Mouse (Mus musculus): ENCODE measurements around the gene Nap1l1.
A peak's percentile ranks its signal among the peaks of the same experiment; 100 is the strongest.
"Not testable (repeated sequence)": the region's sequence is repeated elsewhere in the genome, so short reads cannot be mapped to it uniquely, and the experiment has no call there.

The Nap1l1 gene

DNA sequence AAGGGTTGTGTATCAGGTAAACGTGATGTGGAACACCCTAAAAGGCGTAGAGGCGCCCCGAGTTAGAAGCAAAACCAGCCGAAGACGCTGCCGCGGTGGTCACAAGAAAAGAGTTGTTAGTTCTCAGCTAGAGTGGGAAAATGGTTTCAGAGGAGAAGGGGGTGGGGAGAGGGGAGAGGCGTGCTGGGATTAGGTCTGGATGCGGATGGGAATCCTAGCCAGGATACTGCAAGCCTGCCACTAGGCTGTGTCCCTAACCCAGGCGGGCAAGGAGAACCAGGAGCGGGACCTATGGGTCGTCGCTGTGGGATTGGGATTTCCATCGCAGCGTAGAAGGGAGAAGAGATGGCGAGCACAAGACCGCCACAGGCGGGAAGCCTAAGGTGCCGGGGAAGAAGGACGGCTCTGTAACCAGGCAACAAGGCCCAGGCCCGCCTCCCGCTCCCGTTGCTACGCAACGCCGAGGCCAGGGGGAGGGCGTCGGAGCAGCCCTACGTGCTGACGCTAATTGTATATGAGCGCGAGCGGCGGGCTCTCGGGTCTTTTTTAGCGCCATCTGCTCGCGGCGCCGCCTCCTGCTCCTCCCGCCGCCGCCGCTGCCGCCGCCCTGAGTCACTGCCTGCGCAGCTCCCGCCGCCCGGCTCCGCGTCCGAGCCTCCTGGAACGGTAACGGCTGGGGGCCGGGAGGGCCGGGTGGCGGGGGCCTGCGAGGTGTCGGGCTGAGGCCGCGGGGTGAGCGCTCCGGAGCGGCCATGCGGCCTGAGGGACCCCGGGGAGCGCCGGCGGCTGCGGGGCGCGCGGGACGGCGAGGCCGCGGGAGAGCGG, at the start of gene Nap1l1:
Gene Nap1l1 (plus strand): TSS at position 538 of the 825 bp plus-strand sequence.
- peak; percentile 97 for DNase-seq (ENCODE audit: low spot score)

DNA sequence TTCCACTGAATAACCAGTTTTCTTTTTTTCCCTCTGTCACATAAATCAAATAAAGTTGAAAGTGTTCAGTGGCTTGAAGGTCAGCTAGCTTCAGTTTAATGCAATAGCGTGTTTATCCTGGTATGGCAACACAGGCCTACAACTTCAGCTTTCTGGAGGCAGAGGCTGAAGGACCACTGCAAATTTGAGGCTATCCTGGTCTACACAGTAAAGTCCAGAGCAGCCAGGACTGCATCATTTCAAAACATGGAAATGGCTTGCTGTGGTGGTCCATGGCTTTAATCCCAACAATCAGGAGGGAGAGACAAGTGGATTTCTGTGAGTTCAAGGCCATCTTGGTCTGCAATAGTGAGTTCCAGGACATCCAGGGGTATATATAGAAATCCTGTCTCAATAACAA, 46.5 kb upstream of the Nap1l1 start:
- no peak for DNase-seq (ENCODE audit: low spot score)

DNA sequence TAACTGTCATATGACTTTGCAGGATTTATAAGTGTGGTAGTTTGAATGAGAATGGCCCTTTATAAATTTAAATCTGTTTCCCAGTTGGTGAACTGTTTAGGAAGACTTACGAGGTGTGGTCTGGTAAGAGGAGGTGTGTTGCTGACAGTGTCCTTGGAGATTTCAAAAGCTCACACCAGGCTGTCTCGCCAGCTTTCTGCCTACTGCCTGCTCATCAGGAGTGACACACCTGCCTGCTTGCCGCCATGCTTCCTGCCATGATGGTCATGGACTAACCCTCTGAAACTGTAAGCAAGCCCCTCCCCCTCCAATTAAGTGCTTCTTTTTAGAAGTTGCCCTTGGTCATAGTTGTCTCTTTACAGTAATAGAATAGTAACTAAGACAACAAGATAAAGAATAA, 39.5 kb upstream of the Nap1l1 start:
- DNase-seq (ENCODE audit: low spot score): no peak

DNA sequence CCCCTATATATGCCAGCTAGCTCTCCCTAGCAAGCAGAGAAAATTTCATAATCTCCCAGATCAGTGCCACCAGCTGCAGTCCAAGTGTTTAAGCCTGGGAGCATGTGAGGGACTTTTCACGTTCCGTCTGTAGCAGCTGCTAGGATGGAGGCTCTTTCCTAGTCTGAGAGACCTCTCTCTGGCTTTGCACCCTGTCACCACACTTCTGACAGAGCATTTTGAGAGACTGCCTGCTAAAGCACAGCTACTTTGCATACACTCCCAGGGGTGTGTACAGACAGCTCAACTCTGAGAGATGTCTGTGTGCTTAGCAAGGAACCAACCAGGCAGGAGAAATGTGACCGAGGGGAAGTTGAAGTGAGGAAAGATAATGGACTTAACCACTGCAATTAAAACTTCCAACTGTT, 32.0 kb upstream of the Nap1l1 start:
- DNase-seq (ENCODE audit: low spot score): no peak

DNA sequence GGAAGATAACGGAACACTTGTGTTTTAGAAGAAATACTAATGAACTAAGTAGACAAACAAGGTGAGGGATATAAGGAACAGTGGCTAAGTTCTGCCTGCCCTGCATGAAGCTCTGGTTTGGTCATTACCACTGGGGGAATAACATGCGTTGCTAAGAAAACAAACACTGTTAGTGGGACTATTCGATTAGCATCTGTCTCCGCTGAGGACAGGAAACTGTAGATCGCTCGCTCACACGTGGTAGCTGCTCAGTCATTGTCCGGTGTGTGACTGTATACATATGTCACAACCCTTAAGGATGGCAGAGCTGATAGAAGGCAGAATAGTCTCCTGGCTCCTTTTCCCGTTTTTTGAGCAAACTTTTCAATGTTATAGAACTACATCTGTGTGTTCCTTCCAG, 28.8 kb upstream of the Nap1l1 start:
- DNase-seq (ENCODE audit: low spot score): no peak

DNA sequence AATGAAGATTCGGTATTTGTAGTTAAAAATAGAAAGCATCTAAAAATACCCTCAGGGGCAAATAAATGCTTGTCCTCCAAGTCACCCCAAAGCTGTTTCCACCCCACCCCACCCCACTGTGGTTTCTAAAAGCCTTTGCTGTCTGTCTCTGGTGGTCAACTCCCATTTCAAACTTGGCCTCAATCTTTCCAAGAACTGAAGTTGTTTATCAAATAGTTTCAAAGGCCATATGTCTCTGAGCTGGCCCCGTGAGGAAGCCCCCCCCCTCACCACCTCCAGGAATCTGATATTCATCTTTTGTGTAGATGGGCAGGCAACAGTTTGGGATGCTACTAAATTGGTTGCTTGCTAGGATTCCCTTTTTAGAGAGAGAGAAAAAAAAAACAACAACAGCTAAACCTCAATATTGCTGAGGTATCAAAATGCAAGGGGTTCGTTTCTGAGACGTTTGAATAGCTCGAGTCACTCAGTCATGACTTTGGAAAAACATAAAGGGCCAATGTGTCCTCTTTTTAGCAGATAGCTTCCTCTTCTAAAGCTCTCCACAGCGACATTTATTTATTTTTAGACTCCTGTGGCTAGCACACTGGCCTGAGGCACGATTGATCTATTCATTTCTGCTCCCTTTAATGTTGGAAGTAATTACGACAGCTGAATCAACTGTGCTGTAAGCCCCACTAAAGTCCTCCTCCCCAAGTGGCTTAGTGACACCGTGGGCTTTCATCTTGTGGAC, 26.9 kb upstream of the Nap1l1 start:
- DNase-seq (ENCODE audit: low spot score): peak; percentile 15

DNA sequence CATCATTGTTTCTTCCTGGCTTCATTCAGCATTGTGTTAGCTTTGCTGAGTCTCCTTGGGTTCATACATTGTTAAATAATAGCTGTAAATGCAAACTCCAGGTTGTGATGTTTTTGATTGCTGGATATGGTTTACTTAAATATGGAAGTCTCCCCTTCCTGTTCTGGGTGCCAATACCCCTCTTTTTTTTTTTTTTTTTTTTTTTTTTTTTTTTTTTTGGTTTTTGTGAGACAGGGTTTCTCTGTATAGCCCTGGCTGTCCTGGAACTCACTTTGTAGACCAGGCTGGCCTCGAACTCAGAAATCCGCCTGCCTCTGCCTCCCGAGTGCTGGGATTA, 26.4 kb upstream of the Nap1l1 start:
- not testable (repeated sequence) for DNase-seq (ENCODE audit: low spot score)

DNA sequence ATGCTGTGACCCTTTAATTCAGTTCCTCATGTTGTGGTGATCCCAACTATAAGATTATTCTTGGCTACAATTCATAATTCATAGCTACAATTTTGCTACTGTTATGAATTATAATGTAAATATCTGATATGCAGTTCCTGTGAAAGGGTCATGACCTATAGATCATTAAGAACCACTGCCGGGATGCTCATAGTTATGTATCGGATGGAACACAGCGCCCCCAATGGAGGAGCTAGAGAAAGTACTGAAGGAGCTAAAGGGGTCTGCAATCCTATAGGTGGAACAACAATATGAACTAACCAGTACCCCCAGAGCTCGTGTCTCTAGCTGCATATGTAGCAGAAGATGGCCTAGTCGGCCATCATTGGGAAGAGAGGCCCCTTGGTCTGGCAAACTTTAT, 23.4 kb upstream of the Nap1l1 start:
- DNase-seq (ENCODE audit: low spot score): not testable (repeated sequence)

DNA sequence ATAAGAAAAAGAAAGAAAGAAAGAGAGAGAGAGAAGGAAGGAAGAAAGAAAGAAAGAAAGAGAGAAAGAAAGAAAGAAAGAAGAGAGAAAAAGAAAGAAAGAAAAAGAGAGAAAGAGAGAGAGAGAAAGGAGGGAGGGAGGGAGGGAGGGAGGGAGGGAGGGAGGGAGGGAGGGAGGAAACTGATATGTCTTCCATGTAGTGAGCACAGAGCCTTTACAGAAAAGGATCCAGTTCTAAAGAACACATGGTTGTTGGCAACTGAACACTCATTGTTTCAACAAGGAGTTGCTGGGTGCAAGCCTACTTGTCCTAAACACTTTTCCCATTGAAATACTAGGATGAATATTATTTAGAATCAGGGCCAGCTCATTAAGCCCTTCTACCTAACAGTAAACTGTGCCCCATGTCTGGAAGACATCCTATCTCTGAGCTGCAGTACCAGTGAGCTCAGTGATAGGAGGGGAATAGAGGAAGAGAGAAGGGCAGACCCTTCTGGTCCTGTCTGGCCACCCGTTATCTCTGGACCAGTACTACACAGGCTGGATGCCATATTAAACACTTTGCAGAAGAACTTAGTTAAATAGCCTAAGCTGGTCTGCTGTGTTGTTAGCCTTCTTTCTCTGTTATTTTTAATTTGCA, 21.2 kb upstream of the Nap1l1 start:
- no peak for DNase-seq (ENCODE audit: low spot score)

DNA sequence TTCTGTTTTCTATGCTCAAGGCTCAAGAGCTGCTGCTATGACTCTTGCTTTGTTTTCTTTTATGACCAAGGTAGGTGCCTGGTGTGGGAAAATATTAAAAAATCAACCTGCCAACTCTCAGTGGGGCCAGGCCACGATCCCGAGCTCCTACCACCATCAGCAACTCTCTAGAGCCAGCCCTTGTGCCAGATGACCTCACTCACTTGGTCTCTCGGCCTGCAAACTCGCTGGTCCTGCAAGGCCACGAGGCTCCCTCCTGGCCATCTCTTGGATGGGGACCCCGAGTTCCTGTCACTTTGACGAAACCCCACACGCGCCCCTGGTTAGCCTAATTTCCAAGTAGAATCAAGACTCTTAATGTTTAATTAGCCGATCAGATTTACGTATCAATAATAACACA, 20.6 kb upstream of the Nap1l1 start:
- DNase-seq (ENCODE audit: low spot score): no peak

DNA sequence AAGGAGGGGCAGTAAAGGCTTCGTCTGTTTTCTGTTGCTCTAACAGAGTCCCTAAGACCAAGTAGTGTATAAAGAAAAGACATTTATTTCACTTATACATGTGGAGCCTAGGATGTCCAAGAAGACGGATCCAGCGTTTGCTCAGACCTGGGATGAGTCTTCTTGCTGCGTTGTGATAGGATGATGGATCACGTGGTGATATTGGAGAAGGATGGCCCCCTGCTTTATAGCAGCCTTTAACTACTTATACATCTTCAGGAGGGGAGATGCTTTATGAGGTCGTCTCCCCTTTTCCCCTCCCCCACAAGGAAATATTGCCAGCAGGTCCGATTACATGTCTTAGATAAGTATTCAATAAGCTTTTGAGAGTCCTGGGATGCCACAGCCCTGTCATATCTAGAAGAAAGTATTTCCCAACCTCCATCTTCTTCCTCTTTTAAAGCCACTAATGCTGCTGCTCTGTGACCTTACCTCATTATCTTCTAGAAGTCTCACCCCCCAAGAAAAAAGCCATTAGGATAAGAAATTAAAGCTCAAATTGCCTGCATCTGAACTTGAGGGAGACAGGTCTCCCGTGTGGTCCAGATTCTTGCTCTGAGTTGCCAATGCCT, 18.2 kb upstream of the Nap1l1 start:
- no peak for DNase-seq (ENCODE audit: low spot score)

DNA sequence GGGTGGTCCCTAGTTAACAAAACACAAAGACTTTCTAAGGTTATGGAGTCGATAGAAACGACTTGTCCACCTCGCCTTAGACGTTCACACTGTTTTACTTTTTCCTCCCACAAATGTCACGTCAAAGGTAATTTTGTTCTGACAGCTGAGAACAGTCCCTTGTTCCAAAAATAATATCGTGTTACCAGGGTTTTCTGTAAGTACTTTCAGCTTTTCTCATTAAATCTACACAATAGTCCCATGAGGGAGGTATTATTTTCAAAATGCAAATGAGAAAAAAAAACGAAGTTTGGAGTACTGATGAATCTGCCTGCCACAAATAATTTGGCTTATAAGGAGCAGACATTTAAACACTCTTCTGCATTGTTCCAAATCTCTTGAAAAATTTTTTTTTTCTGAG, 14.9 kb upstream of the Nap1l1 start:
- DNase-seq (ENCODE audit: low spot score): no peak

DNA sequence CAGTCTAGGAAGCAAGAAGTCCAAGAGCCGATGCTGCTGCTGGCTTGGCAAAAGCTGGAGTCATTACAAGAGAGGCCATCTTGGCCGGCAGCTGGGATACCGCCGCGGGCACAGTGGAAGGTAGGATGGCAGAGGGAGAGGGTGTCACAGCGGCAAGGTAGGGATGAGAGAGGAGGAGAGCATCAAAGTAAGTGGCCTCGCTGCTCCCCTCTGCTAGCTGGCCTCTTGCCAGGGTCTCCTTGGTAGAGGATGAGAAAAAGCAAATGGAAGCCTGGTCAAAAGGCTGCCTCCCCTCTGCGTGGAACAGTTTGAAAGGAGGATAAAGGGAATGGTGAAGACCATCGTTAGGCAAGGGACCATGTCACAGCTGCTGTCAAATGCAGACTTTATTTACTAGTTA, 14.0 kb upstream of the Nap1l1 start:
- DNase-seq (ENCODE audit: low spot score): no peak

DNA sequence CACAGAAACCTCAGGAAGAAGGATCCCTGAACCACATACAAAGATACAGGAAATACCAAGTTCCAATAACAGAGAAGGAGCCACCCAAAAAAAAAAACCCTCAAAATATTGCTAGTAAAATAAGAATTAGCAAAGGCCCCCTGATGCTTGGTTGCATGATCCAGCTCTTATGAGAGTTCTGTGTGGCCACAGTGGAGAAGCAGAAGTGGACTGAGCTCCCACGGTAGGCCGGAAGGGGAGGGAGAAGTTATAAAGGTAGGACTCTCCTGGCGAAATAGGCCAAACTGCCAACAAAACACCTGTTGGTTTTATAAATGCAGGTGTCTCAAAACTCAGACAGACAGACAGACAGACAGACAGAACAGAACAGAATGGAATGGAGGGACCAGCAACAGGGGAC, 13.1 kb upstream of the Nap1l1 start:
- DNase-seq (ENCODE audit: low spot score): no peak

DNA sequence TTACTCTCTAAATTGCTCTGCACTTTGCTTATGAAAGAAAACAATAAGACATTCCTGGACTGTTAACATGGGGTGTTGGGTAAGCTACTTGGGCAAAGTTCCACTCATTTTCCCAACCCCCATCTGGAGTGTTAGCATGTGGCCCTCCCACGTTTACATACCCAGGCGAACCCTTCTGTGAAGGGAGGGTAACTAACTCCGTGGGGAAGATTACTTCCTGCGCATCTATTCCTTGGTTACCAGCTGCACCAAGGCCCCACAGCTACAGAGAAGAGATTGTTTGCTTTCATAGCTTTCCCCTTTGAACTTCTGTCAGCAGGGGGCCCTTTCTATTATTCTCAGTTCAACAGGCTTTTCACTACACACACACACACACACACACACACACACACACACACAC, 12.6 kb upstream of the Nap1l1 start:
- no peak for DNase-seq (ENCODE audit: low spot score)

DNA sequence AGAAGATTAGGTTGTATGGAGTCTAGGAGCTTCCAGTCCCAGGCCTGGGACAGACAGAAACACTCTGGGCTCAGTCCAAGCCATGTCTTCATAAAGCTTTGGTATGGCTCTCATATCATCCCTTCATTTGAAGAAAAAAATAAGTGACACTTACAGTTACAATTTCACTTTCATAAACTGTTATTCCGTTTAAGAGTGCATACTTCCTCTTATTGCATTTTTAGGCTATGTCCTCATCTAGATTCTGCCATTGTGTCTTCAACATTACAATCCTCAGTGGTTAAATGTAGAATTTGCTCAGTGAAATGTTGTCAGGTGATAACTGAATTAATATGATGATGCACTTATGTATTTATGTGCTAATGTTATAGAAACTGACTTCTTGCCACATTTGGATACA, 8.2 kb upstream of the Nap1l1 start:
- no peak for DNase-seq (ENCODE audit: low spot score)

DNA sequence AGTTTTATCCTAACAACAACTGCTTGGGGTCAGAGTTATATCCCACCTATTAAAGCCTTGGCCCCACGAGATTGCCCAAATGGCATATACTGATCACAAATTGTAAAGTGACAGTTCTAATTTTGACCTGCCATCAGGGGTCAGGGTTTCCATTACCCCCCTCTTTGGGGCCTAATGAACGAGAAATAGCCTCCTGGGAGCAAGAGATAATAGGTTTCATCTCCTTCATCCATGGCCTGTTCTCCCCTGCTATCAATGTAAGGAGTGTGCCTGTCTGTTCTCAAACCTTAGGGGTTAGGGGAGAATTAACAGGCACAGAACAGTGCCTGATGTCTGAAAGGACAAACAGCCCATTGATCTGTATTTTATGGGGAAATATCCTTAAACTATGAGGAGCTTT, 7.6 kb upstream of the Nap1l1 start:
- no peak for DNase-seq (ENCODE audit: low spot score)

DNA sequence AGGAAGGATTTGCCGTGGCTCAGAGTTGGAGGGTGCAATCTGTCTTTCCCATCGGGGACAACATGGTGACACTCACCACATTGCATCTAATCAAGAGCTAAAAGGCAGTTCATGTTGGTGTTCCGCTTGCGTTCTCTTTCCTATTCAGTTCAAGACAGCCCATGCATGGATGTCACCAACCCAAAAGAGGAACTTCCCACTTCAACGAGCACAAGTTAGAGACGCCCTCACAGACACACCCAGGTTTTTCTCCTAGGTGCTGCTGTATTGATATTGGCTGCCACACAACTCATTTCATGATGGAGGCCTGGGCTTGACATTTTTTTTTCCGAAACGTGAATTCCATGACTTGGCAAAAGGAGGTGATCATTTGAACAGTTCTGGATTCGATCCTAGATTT, 1.9 kb upstream of the Nap1l1 start:
- no peak for DNase-seq (ENCODE audit: low spot score)

DNA sequence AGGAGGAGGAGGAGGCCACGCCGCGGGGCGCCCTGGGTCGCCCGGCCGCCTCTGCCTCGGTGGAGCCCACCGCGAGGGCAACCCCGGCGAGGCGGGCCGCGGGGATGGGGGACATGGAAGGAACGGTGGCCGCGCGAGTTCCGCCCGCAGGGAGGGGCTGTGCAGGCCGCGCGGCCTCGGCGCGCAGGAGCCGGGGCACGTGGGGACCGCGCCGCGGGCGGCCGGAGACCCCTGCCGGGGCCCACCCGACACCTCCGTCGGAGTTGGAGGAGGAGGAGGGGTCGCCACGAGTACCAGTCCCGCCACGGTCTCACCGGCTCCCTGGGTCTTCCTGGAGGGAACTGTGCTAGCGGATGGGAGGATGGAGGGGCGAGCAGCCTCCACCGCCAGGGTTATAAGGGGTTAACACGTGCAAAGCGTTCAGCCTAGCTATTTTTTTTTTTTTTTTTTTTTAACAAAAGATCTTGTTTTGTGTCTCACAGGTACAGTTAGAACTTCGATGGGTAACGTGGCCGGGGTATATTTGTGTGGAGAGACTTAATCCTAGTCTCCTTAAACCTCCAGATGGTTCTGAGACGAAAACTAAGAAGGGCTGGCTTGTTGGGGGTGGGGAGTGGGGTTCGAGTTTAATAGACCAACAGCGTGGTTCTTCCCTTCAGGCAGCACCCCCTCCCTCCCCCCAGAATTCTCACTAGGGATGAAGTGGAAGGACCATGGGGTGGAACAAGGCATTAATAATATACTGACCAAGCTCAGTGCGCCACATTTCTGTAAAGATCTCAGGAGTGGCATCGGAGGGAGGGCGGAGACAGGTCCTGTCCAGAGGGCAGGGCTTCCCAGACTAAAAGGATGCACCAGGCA, 718 bp downstream of the Nap1l1 start:
- DNase-seq (ENCODE audit: low spot score): peak; percentile 70

DNA sequence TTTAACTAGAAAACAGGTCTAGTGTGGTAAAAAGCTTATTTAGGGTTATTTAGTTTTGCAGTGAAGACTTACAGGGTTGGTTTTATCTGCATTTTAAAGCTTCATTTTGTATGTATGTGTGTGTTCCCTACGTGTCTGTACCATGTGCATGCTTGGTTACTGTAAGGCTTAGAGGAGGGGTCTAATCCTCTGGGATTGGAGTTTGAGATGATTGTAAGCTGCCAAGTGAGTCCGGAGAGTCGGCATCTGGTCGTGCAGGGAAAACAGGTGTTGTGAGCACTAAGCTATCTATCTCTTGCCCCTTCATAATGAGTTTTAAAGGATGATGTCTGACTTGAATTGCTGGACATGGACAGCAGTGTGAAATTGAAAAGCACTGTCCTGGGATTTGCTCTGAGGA, 3.3 kb downstream of the Nap1l1 start:
- no peak for DNase-seq (ENCODE audit: low spot score)

DNA sequence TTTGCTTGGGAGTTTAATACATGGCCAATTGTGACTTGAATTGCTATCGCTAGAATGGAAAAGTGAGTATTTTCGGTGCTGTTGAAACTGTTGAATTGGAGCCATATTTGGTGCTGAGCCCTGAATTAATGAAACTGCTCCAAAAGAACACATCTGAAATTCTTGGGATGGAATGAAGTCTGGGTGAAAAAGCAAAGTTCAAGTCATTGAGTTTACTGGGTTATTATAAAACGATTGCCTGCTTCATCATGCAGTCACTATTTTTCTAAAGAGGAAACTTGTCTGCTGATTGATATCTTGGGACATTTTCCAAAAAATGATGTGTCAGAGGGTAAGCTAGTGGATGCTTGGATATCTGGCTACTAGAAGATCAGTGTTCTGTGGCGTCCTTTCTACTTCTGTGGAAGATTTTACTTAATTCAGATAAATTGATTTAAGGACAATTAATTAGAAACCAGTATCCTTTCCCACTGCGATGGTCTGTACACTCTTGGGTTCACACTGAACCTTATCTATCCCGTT, 4.0 kb downstream of the Nap1l1 start:
- DNase-seq (ENCODE audit: low spot score): no peak

DNA sequence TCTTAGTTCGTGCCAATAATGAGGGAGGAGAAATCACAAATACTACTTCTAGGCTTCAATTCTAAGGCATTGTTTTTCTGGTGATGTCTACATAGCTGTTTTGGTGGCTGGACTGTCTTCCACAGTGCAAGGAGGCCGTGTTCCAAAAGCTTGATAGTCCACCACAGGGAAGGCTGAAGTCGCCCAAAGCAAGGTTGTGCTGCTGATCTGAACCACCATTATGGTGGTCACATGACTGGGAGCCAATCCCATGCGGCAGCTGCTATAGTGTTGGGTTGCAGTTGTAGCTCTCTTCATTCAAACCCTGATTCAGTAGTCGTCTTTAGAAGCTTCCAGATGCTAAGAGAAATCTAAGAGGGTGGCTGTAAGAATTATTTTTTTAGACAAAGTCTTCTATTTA, 6.6 kb downstream of the Nap1l1 start:
- DNase-seq (ENCODE audit: low spot score): no peak
